Mouse (Mus musculus) neutrophil, adult 65 days (primary cell): ENCODE data around the gene Olfr1353. TPM values are rescaled to one million over a fixed set of nuclear protein-coding genes. Genes with fewer than 3 reads are reported as not detected.

Experiments used
- total RNA-seq: library from RNA; stranded (reverse); gene quantifications from 2 replicates; pipeline ENCODE4 v1.2.4, GENCODE M21; 2023

Olfr1353 gene
- total RNA-seq = not detected in 2 replicates

GRCm38 (mm10) chr10:78963009-78963408 lies at the start of gene Olfr1353:
TSS of gene Olfr1353 (plus strand) at chr10:78963309.

DNA sequence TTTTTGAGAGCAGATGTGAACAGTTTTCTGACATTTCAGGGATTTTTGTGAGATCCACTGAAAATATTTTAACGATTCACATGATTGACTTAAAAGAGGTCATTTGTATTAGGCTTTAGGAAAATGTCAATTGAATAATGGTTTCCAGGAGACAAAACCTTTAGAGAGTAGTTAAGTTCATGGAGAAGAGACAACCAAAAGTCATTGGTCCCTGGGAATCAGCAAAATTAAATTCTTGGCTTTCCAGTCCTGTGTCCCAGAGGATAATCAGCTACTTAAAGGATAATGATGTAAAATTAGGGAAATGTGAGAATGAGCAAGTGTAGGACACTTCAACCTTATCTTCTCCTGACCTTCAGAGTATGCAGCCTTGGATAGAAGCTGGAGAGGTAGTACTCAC lies 12.8 kb upstream of the Olfr1353 start, which contains the start of gene Olfr8:
Olfr8 (plus strand) TSS at position 301 of the 400 bp plus-strand sequence.

GRCm38 (mm10) chr10:78980750-78981149 lies 17.6 kb downstream of the Olfr1353 start, which contains the start of gene Olfr1352:
TSS of gene Olfr1352 (plus strand) at chr10:78981050.

DNA sequence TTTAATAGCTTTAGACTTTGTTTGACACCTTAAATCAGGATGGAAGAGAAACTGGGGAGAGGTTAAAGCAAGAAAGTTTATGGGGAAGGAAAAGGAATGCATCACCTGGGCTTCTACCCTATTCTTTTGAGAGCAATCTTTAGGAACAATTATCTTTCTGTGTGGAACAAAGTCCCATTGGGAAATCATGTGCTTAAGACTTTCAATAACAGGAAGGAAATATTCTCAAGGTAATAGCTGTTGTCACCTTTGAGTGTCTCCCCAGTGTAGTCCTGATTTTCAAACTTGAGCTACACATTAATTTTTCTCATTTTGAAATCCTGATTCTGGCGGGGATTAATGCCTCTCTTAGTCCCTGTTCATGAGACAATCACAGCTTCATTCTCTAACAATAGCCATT lies 49.1 kb downstream of the Olfr1353 start, which contains the start of gene Olfr1351:
Olfr1351 (plus strand) TSS at position 301 of the 400 bp plus-strand sequence.

Other genes with a start within 250 kb of the Olfr1353 start
- gene Casp14, start 245.0 kb upstream of the Olfr1353 start, total RNA-seq = not detected in 2 replicates
- not detected in 2 replicates for gene Ccdc105, start 210.2 kb upstream of the Olfr1353 start, total RNA-seq
- gene Slc1a6, start 182.8 kb upstream of the Olfr1353 start, total RNA-seq = not detected in 2 replicates
- gene Olfr1356, start 111.1 kb upstream of the Olfr1353 start, total RNA-seq = not detected in 2 replicates
- not detected in 2 replicates for gene Olfr1355, start 87.8 kb upstream of the Olfr1353 start, total RNA-seq
- gene Olfr1354, start 50.1 kb upstream of the Olfr1353 start, total RNA-seq = not detected in 2 replicates
- gene Olfr8, start 12.7 kb upstream of the Olfr1353 start, total RNA-seq = not detected in 2 replicates
- gene Olfr1352, start 17.7 kb downstream of the Olfr1353 start, total RNA-seq = not detected in 2 replicates
- not detected in 2 replicates for gene Olfr1351, start 49.2 kb downstream of the Olfr1353 start, total RNA-seq
- not detected in 2 replicates for gene Olfr57, start 65.4 kb downstream of the Olfr1353 start, total RNA-seq
- 4.2 and 4.9 TPM in 2 replicates for gene 2610008E11Rik, start 134.3 kb downstream of the Olfr1353 start, total RNA-seq
- gene Vmn2r80, start 185.5 kb downstream of the Olfr1353 start, total RNA-seq = not detected in 2 replicates